Mouse (Mus musculus): ENCODE measurements at regions not wholly inside any gene's neighbourhood (a gene's known extent, or its start where the extent isn't known, plus 50 kb on each side); places are given as distances from the start of the nearest gene placed in this dataset.

GRCm38 (mm10) chrX:93159105-93159504 is 127.1 kb upstream of the Arx start:
- TF ChIP-seq POLR2A (IDR thresholded peaks at IDR 0.05; ENCODE audit: extremely low read depth, insufficient read depth, low read length): no peak
- TF ChIP-seq CTCF (IDR thresholded peaks at IDR 0.05; ENCODE audit: low read depth, low read length): no peak

All from liver, adult 2 months (tissue).